Mouse (Mus musculus) olfactory bulb, adult 2 months (tissue): ENCODE results near the gene 9430015G10Rik.

Experiments
- CTCF ChIP-seq: fragments of 200-500 bp; IDR thresholded peaks from 2 replicates; pipeline ENCODE4 v1.5.1; 2012; ENCODE audit warnings: low read depth, mild to moderate bottlenecking, low read length, moderate library complexity; ENCODE audit not compliant: insufficient read depth
- POLR2A ChIP-seq: fragments of 200-500 bp; IDR thresholded peaks from 2 replicates; pipeline ENCODE4 v1.6.1; 2012; ENCODE audit warnings: mild to moderate bottlenecking, low read depth, low read length, moderate library complexity; ENCODE audit not compliant: insufficient read depth

DNA sequence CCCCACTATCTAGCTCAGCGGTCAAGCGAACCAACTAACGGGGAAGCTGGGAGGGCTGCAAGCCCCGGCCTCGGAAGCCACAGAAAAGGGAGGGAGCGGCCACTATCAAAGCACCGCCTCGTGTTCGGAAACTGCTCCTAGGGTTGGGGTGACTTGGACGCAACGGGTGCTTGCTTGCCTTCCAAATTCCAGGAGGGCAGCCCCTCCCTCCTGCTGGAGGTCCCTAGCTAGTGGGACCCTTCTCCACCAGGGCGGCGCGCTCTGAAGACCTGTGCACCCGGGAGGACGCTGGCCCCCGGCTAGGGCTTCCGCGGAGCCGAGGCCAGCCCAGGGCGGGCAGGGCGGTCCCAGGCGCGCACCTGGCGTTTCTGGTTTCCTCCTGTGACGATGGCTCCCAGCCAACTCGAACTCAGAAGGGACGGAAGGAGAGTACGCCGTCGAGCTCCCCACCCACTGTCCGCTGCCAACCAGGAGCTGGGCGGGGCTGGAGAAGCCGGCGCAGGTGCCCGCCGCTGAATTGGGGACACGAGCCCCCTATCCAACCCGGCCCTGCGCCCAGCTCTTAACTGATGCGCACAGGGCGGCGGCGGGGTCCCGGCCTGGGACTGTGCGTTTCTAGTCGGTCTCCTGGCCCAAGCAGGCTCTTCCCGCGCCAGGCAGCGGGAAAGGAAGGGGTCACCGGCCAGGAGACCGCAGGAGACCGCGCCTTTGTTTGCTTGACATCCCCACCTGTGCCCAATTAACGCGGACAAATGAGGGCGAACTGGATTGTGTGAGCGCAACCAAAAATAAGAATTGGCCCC is 32.1 kb upstream of the 9430015G10Rik start:
- no peak for TF ChIP-seq CTCF
- TF ChIP-seq POLR2A, result no peak
